Mouse (Mus musculus) olfactory bulb, adult 2 months (tissue): Measurements from ENCODE around the gene Ccdc28a.

ENCODE experiments used
- CTCF ChIP-seq: fragments of 200-500 bp; IDR thresholded peaks from 2 replicates; pipeline ENCODE4 v1.5.1; 2012; ENCODE audit warnings: low read depth, mild to moderate bottlenecking, low read length, moderate library complexity; ENCODE audit not compliant: insufficient read depth
- POLR2A ChIP-seq: fragments of 200-500 bp; IDR thresholded peaks from 2 replicates; pipeline ENCODE4 v1.6.1; 2012; ENCODE audit warnings: mild to moderate bottlenecking, low read depth, low read length, moderate library complexity; ENCODE audit not compliant: insufficient read depth

DNA sequence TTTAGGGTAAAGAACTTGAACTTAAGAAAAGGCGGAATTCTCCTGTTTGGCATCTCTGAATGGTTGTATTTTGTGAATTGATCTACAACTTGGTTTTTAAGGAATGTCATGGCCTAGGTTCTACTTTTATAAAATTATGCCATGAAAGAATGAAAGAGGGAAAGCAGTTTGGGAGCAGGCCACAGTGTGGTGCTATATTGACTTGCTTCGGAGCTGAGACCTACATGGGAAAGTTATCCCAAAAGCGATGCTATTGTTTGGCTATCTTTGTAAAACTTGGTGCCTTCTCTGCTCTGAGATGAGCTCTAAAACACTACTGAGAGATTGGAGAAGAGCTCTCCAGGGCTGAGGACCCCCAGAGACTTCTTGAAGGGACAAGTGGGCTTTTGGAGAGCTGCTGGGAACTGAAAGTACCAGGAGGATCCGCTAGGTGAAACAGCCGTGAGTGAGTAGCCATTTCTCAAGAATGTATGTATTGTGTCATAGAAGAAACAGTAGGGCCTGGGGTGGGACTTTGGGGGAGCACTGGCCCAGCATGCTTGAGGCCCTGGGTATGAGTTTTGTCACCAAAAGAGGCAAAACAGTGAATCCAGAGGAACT, 1.6 kb upstream of the Ccdc28a start:
- no peak for TF ChIP-seq CTCF
- TF ChIP-seq POLR2A: no peak
